Mouse (Mus musculus): ENCODE measurements at regions not wholly inside any gene's neighbourhood (a gene's known extent, or its start where the extent isn't known, plus 50 kb on each side); places are given as distances from the start of the nearest gene placed in this dataset.
"Not testable (repeated sequence)": the region's sequence is repeated elsewhere in the genome, so short reads cannot be mapped to it uniquely, and the experiment has no call there.

GRCm38 (mm10) chr9:83728428-83728827 is 77.6 kb downstream of the Elovl4 start:
- peak; percentile 20 for DNase-seq (ENCODE audit: low read depth, low spot score)

DNA sequence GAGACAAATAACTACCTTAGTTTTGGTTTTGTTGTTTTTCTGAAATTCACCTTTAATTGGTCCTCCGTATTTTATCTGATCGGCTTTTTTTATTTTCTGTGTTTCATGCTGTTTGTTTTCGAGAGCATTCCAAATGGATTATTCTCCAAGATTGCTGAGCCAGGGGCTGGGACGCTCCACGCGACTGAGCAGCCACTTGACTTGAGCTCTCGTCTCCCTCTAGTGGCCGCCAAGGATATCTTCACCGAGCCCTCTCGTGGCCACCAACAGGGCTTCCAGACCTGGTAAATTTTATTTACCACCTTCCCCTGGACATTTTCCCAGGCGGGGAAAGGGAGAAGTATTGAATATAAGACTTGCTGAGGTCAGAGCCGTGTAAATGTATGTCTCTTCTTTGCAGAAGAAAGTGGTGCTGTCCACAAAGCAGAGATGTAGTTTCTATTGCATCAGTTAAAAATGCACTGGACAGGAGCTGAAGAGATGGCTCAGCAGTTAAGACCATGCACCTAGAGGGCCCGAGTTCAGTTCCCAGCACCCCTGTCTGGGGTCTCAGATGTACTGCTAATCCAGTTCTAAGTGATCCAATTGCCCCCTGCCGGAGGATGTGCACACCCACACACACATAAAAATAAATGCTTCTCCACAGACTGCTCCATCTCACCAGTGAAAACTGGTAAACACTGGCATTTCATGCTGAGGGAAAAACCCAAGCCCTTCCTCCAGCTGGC is 78.5 kb downstream of the Elovl4 start:
- DNase-seq (ENCODE audit: low read depth, low spot score) = peak; percentile 82

DNA sequence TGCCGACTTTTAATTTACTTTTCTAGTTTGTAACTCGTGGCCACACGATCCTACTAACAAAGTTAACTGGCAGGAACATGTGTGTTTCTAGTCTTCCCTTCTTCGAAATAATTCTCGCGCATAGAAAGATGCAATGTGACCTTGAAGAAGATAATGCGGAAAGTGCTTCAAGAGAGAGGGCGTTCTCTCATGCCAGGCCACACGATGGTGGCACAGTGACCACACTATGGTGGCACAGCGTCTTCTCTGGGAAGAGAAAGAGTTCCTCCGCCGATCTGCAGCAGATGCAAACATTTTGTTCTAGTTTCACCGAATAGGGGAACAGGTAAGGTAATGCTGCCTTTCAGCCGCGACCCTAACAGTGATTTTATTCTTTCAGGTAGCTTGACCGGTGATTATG is 79.1 kb downstream of the Elovl4 start:
- no peak for DNase-seq (ENCODE audit: low read depth, low spot score)

DNA sequence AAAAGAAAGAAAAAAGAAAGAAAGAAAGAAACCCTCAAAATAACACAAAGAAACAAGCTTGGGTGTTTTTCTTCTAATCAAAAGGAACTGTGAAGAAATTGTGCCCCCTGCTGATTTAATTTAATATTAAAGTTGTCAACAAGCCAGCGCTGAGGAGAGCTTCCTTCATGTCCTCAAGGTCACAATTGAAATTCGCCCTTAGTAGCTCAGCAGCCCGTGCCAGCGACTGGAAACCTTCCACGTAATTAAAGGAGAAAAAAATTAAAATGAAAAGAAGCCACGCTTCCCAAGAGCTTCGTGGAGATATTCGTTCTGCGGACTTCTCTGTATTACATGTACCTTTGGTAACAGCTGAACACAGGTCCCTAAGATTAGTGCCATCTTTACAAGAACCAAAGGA is 80.0 kb downstream of the Elovl4 start:
- DNase-seq (ENCODE audit: low read depth, low spot score) = peak; percentile 25

DNA sequence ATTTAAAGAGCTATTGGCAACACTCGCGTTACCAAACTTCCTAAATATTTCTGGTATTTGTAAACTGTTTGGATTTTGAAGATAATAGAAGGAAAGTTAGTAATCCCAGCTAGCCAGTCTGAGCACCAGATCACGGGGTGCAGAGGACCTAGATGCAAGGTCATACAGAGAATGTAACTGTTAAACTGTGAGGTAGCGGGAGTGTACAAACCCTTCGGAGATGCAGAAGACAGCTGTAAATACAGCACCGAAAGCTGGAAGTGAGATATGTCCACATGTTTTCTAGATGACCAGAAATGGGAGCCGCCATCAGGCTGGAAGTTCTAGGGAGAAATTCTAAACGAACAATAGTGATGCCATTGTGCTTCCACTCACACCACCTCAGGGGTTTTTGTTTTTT is 80.5 kb downstream of the Elovl4 start:
- no peak for DNase-seq (ENCODE audit: low read depth, low spot score)

- no peak for DNase-seq (ENCODE audit: low read depth, low spot score)
These were observed 85.1 kb downstream of the Elovl4 start for GRCm38 (mm10) chr9:83720982-83721381.

- no peak for DNase-seq (ENCODE audit: low read depth, low spot score)
These were observed 86.3 kb downstream of the Elovl4 start for GRCm38 (mm10) chr9:83719811-83720210.

GRCm38 (mm10) chr9:83718084-83718483 is 88.0 kb downstream of the Elovl4 start:
- not testable (repeated sequence) for DNase-seq (ENCODE audit: low read depth, low spot score)

DNA sequence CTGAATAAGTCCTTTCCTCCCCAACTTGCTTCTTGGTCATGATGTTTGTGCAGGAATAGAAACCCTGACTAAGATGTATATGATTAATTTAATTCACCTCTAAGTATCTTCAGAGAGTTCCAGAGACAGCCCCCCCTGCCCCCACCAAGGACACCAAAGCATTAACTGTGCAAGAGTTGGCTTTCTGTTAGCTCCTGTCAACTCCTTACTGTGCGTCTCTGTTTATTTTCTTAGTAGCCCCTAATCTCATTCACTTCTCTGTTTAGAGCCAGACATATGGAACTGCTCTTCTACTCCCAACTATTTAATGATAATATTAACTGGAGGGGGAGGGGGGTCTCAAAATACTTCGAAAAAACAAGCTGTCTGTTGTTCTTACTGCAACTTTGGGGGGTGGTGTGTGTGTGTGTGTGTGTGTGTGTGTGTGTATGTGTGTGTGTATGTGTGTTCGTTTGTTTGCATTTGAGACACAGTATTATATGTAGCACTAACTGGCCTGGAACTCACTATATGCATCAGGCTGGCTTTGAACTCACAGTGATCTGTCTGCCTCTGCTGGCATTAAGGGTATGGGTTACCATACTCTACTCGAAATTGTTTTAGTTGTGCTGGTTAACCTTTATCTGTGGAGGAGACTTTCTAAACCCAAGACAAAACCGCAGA is 89.8 kb downstream of the Elovl4 start:
- no peak for DNase-seq (ENCODE audit: low read depth, low spot score)

- no peak for DNase-seq (ENCODE audit: low read depth, low spot score)
These were observed 98.7 kb downstream of the Elovl4 start for GRCm38 (mm10) chr9:83707361-83707760.

- no peak for DNase-seq (ENCODE audit: low read depth, low spot score)
These were observed 100.0 kb downstream of the Elovl4 start for GRCm38 (mm10) chr9:83706071-83706470.

GRCm38 (mm10) chr9:83704186-83704585 is 101.9 kb downstream of the Elovl4 start:
- peak; percentile 52 for DNase-seq (ENCODE audit: low read depth, low spot score)

GRCm38 (mm10) chr9:83700916-83701315 is 105.2 kb downstream of the Elovl4 start:
- DNase-seq (ENCODE audit: low read depth, low spot score) = no peak

- DNase-seq (ENCODE audit: low read depth, low spot score) = no peak
These were observed 106.0 kb downstream of the Elovl4 start for GRCm38 (mm10) chr9:83700056-83700455.

- DNase-seq (ENCODE audit: low read depth, low spot score) = peak; percentile 88
These were observed 114.5 kb downstream of the Elovl4 start for GRCm38 (mm10) chr9:83691332-83692198.

Measured in ES-CJ7 (cell line).